Mouse (Mus musculus) embryo, embryonic 11.5 days (tissue): ENCODE data around the gene Bcat1.

Experiments used
- DNase-seq: peaks from one replicate; pipeline ENCODE4 v3.0.0-alpha.2; 2012; ENCODE audit warnings: low read depth, low spot score

The Bcat1 gene

DNA sequence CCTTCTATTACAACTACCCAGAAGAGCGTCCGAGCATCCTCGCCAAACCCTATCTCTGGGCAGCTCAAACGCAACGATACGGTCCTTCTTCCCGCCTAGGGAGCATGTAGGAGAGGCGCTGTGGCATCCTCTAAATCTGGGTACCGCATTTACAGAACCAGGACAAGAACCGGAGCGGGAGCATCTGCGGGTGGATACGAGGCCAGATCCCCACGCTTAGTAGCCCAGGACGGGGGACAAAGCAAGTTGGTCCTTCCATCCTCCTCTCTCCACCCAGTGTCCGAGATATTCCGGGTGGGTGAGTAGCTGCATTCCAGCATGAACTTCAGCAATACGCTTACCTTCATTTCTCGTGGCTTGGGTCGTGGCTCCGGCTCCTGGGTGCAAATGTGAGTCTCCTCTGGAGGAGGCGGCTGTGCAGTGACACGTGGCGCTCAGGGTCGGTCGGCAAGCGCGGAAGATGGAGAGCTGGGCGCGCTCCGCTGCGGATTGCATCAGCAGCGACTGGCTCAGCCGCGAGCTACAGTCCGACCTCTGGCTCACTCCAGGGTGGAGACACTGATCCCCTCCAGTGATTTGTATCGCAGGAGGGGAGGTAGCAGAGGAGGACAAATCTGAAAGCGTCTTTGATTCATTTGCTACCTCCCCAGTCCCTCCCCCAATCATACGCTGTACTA is at the start of gene Bcat1:
TSS of gene Bcat1 (minus strand) at position 637 of the 677 bp plus-strand sequence.
- peak; percentile 44 for DNase-seq

DNA sequence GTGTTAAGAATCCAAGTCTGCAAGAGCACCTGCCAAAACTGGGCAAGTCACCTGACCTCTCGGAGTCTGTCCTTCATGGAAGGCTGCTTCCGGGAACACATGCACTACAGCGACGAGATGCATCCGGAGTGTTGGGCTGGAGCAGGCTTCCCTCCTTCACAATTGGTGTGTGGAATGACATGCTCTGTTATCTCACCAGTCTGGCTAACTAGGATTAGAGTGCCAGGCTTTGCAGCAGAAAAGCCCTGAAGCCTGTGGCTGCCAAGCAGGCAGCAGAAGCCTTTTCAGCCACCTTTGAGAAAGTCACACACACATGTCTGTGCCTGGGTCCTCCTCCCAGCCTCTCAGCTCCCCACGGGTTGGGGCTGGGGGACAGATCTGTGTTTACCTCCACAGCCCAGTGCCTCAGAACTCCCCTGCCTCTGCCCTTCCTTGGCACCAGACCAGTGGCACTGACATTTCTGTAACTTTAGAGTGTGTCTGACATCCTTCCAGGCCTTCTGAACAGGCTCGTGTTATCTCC is 49.7 kb upstream of the Bcat1 start:
- DNase-seq, result no peak

DNA sequence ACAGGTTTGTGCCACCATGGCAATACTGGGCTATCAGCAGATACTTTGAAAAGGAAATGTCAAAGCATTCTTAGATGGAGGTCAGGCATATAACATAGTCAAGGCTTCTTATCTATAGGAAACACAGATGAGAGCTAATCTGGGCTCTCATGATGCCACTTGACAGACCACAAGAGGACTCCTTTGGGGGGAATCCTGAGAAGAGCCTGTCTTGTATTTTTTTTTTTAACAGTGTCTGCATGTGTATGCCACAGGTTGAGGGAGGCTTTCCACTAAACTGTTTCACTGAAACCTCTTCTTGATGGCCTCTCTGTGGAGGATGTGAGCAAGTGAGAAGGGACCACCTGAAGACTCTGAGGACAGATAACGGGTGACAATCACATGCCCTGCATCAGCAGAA is 48.6 kb upstream of the Bcat1 start:
- DNase-seq, result no peak

DNA sequence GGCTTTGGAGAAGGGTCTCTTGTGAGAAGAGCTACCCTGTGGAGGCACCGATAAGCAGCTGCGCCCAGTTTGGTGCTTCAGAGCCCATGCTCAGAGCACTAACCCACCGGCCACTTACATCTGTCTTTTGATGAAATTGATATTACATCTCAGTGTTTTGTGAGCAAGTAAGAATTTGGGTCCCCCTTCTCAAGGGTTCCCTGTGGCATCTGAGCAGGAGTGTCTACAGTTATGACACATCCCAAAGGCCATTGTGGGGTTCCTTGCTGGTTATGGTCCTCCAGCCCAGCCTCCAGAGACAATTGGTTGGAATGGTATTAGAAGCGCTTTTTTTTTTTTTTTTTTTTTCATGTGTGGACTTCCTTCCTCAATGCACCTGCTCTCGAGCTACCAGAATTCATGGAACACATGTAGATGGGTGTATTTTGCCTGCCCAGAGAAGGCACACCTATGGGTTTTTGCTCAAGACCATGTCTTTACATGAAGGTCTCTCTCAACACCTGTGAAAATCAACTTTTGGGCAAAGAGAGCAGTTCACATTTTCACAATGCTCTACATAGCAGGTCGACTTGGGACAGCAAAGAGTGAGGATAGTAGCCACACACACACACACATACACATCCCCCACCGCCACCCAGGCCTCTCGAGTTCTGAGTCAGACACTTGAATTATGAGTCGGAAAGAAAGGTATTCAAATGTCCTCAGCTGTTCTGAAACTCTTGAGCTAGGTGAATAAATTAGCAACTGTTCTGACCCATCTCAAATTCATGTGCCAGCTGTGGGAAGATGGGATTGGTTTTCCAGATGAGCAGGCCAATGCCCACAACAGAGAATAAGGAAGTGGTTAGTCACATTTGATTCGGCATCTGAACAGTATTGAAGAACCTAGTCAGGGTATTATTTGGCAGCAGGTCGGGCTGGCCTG is 47.4 kb upstream of the Bcat1 start:
- no peak for DNase-seq

DNA sequence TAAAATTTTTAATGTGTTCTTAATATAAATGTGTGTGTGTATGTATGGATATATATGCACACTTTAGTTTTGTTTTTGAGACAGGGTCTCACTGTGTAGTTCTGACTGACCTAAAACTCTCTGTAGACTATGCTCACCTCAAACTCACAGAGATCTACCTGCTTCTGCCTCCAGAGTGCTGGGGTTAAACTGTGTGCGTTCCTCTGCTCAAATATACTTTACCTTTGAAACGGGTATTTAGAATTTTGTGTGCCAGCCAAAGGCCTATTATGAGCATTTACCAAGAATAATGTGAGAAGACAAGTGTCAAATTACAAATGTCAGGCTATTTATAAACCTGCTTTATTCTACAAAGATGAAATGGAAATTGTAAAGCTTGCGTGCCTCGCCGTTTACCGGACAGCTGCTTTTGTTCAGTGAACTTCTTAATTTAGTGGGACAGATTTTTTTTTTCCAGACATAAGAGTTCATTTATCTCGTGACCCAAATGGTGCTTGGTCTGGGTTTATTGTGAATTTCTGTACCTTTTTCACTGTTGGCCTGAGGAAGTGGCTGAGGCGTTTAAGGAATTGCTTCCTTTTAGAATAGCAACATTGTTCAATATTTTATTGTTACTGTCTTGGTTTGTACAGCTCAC is 46.6 kb upstream of the Bcat1 start:
- DNase-seq, result no peak

DNA sequence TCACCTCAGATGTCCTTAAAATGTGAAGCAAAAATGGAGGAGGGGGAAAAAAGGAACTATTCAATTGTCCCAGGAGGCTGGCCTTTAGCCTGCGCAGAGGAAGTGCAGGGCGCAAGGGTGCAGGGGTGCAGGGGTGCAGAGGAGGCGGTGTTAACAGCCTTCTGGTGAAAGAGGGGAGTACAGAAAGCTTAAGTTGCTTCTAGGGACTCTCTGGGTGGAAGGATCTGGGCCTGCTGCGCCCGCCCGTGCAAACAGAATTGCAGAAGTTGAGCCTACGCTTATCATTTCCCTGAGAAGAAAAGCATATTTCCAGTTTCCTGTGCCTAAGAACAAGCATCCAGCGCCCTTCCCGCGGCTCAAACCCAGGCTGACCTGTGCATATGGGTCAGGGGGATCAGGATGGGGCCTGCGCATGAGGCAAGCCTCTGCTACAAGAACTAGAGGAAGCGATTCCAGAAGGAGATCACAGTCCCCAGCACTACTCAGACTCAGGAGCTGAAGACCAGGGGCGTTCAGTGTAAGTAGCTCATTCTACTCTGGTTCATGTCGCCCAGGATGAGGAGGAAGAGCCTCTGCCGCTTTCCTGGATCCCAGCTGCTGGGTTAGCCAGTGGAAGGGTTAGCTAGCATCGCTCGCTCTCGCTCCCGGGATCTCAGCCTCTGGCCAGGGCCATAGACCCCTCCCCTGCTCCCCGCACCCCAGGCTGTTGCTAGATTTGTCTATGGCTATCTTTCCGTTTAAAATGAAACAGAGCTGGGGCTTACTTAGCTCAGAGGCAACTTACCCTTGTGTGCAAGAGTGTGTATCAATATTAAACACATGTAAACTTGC is 45.8 kb upstream of the Bcat1 start:
- no peak for DNase-seq

DNA sequence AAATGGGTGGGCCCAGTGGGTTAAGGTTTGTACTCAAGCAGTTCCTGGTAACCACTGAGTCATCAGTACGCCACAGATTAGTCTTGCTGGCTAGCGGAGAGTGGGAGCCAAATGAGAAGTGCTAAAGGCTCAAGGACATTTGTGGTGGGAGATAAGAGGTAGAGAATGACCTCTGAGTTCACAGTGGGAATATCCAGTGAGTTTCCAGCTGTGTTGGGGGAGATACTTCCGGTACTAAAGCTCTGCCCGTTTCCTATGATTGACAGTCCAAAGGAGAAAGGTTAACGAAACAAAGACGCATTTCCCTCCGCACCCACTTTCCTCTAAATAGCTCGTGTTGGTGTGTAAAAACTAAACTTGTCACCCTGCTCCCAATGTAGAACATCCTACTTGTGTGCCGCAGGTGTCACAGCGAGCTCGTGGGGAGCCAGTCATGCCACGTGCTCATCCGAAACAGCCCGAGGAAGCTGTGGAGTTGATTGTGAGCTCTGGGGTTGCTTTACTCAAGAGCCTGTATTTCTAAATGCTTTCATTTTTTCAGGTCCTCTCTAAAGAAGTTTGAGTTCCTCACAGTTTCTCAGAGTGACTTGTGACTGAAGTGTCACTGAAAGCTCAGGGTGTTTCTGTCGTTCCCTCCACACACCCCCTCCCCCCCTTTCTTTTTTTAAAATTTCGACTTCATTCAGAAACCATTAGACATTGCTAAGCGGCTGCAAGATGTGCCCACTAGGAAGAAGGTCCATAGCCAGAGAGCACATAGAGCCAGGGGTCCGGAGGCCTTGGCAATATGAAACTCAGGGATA is 45.0 kb upstream of the Bcat1 start:
- no peak for DNase-seq

DNA sequence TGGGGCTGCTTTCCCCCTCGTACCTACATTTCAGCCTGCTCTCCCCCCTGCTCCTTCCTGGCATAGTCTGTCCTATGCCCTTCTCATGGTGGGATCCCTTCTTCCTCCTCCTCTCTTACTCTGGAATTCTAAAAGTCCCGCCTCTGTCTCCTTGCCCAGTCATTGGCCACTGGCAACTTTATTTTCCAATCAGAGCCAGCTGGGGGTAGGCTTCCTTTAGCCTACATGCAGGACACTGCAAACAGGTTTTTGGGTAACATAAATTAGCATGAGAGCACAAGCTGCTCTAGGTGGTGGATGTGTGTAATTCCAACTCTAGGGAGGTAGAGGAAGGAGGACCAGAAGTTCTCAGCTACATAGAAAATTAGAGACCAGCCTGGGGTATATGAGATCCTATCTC is 44.1 kb upstream of the Bcat1 start:
- DNase-seq, result no peak

DNA sequence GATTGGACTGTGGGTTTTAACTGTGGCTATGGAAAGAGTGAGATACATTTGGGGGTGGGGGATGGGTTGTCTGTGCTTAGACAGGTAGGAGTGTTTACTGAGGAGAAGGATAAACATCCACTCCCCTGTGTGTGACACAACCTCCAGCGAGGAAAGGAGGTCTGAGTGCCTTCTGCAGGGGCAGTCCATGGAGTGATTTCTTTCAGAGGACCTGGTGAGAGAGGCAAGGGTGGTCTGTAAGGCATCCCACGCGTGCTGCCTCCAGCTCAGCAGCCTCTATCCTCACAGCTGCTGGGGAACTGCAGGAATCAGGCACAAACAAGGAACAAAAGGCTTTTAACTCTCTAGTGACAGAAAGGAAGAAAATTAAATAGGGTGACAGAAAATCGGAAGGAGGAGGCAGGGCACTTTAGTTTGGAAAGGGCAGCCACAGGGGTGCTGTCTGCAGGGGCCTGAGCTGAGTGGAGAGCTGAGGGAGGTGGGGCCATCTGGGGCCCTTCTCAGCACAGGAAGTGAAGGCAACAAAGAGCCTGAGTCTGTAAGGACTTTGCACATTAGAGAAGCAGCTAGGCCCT is 40.2 kb upstream of the Bcat1 start:
- no peak for DNase-seq

DNA sequence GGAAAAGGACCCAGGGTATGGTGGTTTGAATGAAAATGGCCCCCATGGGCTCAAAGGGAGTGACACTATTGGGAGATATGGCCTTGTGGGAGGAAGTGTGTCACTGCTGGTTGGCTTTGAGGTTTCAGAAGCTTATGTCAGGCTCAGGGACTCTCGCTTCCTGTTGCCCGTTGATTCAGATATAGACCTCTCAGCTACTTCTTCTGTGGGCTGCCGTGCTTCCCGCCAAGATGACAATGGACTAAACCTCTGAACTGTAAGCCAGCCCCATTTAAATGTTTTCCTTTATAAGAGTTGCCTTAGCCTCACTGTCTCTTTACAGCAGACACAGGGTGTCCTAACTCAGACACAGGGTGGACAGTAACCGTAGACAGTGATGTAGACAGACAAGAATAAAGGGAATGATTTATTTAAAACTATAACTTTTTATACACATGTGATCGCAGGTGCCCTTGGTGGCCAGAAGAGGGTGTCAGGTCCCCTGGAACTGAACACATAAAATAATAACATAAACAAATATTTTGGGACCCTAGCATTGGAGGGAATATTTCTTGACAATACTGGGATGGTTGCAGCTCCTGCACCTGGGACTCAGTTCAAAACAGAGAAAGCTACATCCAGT is 39.6 kb upstream of the Bcat1 start, which contains the start of gene Lrmp:
TSS of gene Lrmp (plus strand) at position 178 of the 622 bp plus-strand sequence.
- DNase-seq, result no peak

DNA sequence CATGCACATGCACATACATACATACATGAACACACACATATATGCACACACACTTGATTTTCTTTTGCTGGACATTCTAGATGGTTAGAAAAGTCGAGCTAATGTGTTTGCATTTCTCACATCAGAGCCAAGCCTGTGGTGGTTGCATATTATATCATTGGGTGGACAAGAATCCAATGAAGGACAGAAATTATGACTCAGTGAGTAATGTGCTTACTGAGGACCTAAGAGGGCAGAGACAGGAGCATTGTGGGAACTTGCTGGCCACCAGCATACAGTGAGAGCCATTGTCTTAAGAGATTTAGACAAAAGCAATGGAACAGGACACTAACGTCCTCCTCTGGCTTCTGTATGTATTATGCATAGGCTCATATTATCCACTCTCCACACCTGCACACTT is 38.6 kb upstream of the Bcat1 start:
- DNase-seq, result no peak

DNA sequence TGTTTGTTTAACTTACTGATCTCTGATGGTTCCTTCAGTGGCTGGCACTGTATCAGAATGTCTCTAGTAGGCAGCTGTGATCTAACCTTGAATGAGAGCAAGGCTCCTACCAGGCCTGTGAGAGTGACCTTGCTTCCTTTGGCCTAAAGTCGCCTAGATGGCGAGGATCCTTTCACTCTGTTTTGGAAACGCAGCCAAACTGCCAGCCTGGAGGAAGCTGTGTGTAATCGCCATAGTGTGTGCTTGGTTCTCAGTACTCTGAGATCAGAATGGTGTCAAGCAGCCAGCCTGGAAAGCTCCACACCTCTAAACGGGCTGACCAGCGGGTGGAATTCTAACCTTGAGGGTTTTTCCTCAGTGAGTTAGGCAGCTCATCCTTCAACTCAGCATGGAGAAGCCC is 36.9 kb upstream of the Bcat1 start:
- DNase-seq, result no peak

DNA sequence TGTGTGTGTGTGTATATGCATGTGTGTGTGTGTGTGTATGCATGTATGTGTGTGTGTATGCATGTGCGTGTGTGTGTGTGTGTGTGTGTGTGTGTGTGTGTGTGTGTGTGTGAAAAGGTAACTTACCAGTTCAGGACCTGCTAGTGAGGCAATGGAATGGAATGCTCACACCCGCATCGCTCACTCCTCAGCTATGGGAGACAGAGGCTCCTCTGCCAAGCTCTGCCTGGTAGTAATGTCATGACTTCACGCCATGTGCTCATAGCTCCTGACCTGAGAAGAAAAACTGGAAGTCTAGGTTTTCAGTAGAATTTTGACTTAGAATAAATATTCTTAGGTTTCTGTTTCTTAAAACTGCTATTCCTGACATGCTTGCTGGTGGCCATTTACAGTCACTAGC is 34.8 kb upstream of the Bcat1 start:
- no peak for DNase-seq

DNA sequence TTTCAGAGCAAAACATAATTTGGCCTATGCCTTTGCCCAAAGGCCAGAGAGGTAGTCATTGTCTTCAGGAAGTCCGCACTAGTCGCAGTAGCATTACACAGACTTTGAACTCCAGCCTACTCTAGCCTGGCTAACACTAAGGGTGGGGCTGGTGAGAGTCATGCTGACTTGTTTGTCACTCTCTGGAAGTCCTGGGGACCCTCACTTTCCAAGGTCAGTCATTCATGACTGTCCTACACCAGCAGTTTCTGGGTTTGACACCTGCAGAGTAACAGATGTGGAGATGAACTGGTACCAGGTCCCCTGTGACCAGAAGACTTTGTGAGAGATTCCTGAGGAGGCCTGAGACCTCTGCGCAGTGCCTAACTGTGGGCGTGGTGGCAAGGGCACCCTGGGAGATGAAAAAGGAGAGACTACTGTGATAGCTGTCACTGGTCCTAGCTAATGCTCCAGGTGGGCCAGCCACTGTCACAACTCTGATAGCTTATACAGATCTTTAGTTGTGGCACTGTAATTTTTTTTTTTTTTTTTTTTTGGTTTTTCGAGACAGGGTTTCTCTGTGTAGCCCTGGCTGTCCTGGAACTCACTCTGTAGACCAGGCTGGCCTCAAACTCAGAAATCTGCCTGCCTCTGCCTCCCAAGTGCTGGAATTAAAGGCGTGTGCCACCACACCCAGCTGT is 30.3 kb upstream of the Bcat1 start:
- no peak for DNase-seq

DNA sequence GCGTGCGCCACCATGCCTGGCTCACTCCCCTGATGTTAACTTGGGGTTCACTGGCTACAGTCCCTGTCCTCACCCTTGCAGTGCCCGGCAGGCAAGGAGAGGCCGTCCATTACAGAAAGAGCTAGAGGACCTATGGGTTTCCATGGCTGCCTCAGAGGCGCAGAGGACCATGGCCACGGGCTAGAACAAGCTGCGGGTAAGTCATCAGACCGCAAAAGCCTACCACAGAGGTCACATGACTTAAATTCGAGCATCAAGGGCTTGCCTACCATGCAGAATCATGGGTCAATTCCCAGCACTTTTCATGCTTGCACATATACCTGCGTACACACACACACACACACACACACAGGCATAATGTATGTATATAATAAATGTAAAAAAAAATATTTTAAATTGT is 29.5 kb upstream of the Bcat1 start:
- DNase-seq, result no peak

DNA sequence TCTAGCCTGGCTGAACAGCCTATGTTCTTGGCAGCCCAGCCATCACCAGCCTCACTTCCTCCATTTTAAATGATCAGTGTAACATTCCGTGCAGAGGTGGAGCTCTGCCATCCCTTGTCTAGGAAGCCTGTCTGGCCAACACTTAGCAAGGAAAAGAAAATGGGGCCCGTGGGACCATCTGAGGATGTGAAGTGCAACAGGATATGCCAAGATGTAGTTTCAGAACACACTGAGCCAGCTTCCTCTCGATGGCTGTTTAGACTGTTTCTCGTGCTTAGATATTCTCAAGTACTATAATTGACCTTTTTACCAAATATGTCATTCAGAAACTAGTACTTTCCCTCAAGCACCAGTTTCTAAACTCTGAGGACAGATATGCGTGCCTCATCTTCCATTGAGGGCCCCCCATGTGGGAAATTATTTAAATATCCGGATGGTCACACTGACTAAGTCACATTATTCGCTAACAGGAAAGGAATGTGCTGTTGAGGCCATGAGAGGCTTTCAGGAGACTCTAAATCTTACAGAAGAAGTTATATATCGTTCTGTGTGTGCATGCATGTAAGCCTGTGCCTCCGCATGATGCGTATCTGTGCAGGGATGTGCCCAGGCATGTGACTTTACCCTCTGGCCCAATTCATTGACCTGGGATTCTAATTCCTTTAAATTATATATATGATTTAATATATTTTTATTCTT is 28.4 kb upstream of the Bcat1 start:
- DNase-seq, result no peak

DNA sequence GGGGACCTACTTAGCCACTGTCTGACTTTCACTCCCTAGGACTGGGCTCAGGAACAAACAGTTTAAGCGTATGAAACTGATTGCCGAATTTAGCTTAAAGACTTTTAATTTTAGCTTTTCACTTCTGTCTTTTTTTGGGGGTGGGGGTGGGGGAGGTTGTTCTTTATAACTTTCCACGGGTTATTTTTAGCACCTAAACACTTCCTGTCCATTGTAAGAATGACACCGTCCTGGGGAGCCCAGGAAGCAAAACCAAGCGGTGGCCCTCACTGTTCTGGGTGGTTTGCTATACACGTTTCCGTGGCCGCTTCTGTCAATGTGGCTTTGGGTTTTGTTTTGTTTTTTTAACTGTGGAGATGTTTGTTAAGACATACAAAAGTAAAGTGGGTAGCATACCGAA is 24.9 kb upstream of the Bcat1 start:
- DNase-seq, result no peak

DNA sequence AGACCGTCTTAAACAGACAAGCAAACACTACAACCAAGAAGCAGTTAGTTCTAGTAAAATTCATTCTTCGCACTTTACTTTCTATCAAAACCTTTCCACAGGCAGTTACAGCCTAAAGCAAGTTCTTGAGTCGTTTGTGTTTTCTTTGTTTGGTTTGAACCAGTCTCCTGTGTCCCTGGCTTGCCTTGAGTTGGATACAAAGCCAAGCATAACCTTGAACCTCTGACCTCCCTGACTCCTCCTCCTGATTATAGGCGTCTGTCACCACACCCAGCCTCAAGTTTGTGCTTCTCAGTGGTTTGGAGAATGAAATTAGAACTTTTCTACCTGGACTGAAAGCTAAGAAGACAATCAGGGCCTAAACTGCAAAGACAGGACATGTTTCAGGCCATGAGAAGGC is 18.4 kb upstream of the Bcat1 start:
- no peak for DNase-seq
